Mouse (Mus musculus) embryonic stem cell, embryonic (primary cell): ENCODE data around the gene Olfr70.

ENCODE experiments used
- CTCF ChIA-PET, 4 experiments: fragments of 300-600 bp in 2 of 4; fragments of 350-600 bp in 2 of 4; sonication (Branson Sonifier 250); formaldehyde crosslinking; loops; one replicate each; lab custom pipeline; 2022; ENCODE audit warnings: inconsistent platforms in 2 of 4; lab: Charles Lee
- POLR2A ChIA-PET, 4 experiments: fragments of 300-600 bp in 2 of 4; fragments of 350-600 bp in 2 of 4; sonication (Branson Sonifier 250); formaldehyde crosslinking; loops; one replicate each; lab custom pipeline; 2022; ENCODE audit warnings: antibody characterized with exemption in 4 of 4, inconsistent platforms in 1 of 4; lab: Charles Lee

The Olfr70 gene

DNA sequence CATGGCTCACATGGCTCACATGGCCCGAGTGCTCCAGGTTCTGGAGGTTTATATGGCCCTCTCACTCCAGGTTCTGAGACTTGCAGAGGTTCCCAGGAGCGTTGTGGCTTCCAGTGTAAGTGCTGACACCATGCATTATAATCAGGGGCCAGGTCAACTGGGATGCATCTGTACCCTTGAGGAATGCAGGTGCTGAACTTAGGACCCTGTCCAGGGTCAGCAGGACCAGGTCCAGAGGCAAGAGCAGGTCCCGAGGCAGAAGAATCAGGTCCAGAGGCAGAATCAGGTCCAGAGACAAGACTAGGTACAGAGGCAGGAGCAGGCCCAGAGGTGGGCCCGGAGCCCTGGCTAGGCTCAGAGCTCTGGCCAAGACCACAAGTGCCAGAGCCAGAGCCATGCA lies 47.9 kb downstream of the Olfr70 start:
- POLR2A ChIA-PET, result interaction anchor here (0.5 to 1.2 kb wide), 4 partner anchors 19 to 223 kb away, joined by 3 read pairs; no protein-coding TSS in a partner anchor

DNA sequence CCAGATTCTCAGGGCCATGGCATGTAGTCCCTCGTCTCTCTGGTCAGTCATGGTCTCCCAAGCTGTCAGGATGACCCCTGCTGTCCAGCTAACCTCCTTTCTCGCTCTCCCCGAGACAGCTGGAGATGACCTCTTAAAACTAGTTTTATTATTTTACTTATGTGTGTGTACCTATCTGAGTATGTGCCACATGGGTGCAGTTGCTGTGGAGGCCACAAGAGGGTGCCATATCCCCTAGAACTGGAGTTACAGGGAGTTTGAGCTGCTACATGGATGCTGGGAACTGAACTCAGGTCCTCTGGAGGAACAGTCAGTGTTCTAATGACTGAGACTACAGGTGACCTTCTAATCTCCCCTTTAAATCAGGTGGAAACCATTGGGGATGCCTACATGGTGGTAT lies 50.8 kb downstream of the Olfr70 start:
- ChIA-PET CTCF (interaction anchor here (0.6 to 3.0 kb wide), 8 partner anchors 12 to 170 kb away, joined by 3 to 14 read pairs (median 3); no protein-coding TSS in a partner anchor), POLR2A (interaction anchor here in 3 of 4 experiments (0.5 to 1.4 kb wide), 4 partner anchors 13 to 37 kb away, joined by 3 to 4 read pairs (median 3); no protein-coding TSS in a partner anchor)

More for the DNA sequence above, 47.9 kb downstream of the Olfr70 start:
- CTCF ChIA-PET, result interaction anchor here in 2 of 4 experiments (1.0 to 2.0 kb wide), 3 partner anchors 17 to 23 kb away, joined by 4 to 6 read pairs (median 4); partner anchors contain the start of gene Fam221b (in 1 of the 2)
